Mouse (Mus musculus) C2C12 (cell line): ENCODE measurements around the gene Ccdc134. TPM values are rescaled to one million over a fixed set of nuclear protein-coding genes. Genes with fewer than 3 reads are reported as not detected.

ENCODE experiments used
- H3K27me3 ChIP-seq: one replicate; pipeline ENCODE4 v1.6.1; 2011; ENCODE audit not compliant: control insufficient read depth, insufficient read depth, insufficient read length
- H3K36me3 ChIP-seq: one replicate; pipeline ENCODE4 v1.6.1; 2011; ENCODE audit not compliant: control insufficient read depth, insufficient read depth
- H3K4me3 ChIP-seq: one replicate; pipeline ENCODE4 v1.5.1; 2011; ENCODE audit warnings: mild to moderate bottlenecking, control low read depth; ENCODE audit not compliant: poor library complexity, insufficient read depth, severe bottlenecking
- H3K79me2 ChIP-seq: one replicate; pipeline ENCODE4 v1.6.1; 2011; ENCODE audit not compliant: control insufficient read depth, insufficient read depth
- H3K79me3 ChIP-seq: one replicate; pipeline ENCODE4 v1.6.1; 2011; ENCODE audit warnings: low read depth, control low read depth
- H3ac ChIP-seq: one replicate; pipeline ENCODE3; 2011; ENCODE audit warnings: low read depth; ENCODE audit not compliant: control insufficient read depth, insufficient read length
- CEBPB ChIP-seq: IDR thresholded peaks from one replicate; pipeline ENCODE4 v1.6.1; 2011; ENCODE audit warnings: low read depth, mild to moderate bottlenecking, control low read depth, moderate library complexity
- CTCF ChIP-seq: IDR thresholded peaks from one replicate; pipeline ENCODE4 v1.5.1; 2011; ENCODE audit not compliant: control insufficient read depth, insufficient read depth, insufficient read length
- FOSL1 ChIP-seq: IDR thresholded peaks from one replicate; pipeline ENCODE4 v1.8.0; 2011; ENCODE audit warnings: mild to moderate bottlenecking, low read length; ENCODE audit not compliant: poor library complexity, insufficient read depth, severe bottlenecking
- MAX ChIP-seq: IDR thresholded peaks from one replicate; pipeline ENCODE4 v1.6.1; 2011; ENCODE audit warnings: mild to moderate bottlenecking, control low read depth
- MYOD1 ChIP-seq: IDR thresholded peaks from one replicate; pipeline ENCODE4 v1.6.1; 2011; ENCODE audit warnings: low read depth; ENCODE audit not compliant: control insufficient read depth, insufficient read length
- MYOG ChIP-seq: IDR thresholded peaks from one replicate; pipeline ENCODE4 v1.6.1; 2011; ENCODE audit not compliant: control insufficient read depth, insufficient read length; ENCODE audit errors: extremely low read depth
- USF1 ChIP-seq: IDR thresholded peaks from one replicate; pipeline ENCODE4 v1.6.1; 2011; ENCODE audit warnings: low read depth, mild to moderate bottlenecking, control low read depth, moderate library complexity
- polyA plus RNA-seq: library from polyadenylated mRNA; unstranded; fragments of >200 nt; fragmentation: generic; extraction: Trizol; gene quantifications from one replicate; pipeline ENCODE4 v1.2.1, GENCODE M21; 2012; ENCODE audit warnings: missing spikeins

The Ccdc134 gene
- polyA plus RNA-seq, 1 experiment: 20.2 TPM

- Histone ChIP-seq H3ac (peak overlapping the region; percentile 47), H3K36me3 (peaks cover 19% of the 10 kb centered on the region), H3K79me2 (peaks cover 41% of the 10 kb centered on the region), H3K4me3 (no peak overlapping the region), H3K27me3 (no peaks in the 10 kb centered on the region), H3K79me3 (peaks cover 33% of the 10 kb centered on the region)
- no peak for TF ChIP-seq MYOD1
- no peak for TF ChIP-seq FOSL1
- no peak for TF ChIP-seq MYOG
- no peak for TF ChIP-seq MAX
- TF ChIP-seq USF1: no peak
- TF ChIP-seq CEBPB: no peak
- TF ChIP-seq CTCF: no peak
Observed at GRCm38 (mm10) chr15:82145851-82146769, 18.4 kb downstream of the Ccdc134 start.

- Histone ChIP-seq H3K79me2 (peaks cover 49% of the 10 kb centered on the region), H3K36me3 (peaks cover 20% of the 10 kb centered on the region), H3K4me3 (peak within 1 kb of the TSS; percentile 97), H3ac (peak within 1 kb of the TSS; percentile 47), H3K27me3 (no peaks in the 10 kb centered on the region), H3K79me3 (peaks cover 42% of the 10 kb centered on the region)
- TF ChIP-seq CEBPB (peak; percentile 62), FOSL1 (no peak), MAX (peak; percentile 29)
Observed at GRCm38 (mm10) chr15:82146770-82147610, 19.3 kb downstream of the Ccdc134 start, which contains the start of gene Srebf2. Gene Srebf2, plus strand, starts transcription at chr15:82147181.

GRCm38 (mm10) chr15:82147611-82148111, 19.9 kb downstream of the Ccdc134 start:
- Histone ChIP-seq H3K36me3 (peaks cover 22% of the 10 kb centered on the region), H3K79me3 (peaks cover 48% of the 10 kb centered on the region), H3K79me2 (peaks cover 56% of the 10 kb centered on the region), H3ac (peak overlapping the region; percentile 47), H3K4me3 (peak overlapping the region; percentile 97), H3K27me3 (no peaks in the 10 kb centered on the region)
- no peak for TF ChIP-seq MYOG
- no peak for TF ChIP-seq CTCF
- TF ChIP-seq CEBPB: no peak
- TF ChIP-seq MAX: no peak
- TF ChIP-seq USF1: no peak
- peak; percentile 85 for TF ChIP-seq MYOD1

- Histone ChIP-seq H3K36me3 (peaks cover 25% of the 10 kb centered on the region), H3K79me2 (peaks cover 65% of the 10 kb centered on the region), H3K4me3 (peak overlapping the region; percentile 97), H3K79me3 (peaks cover 57% of the 10 kb centered on the region), H3ac (peak overlapping the region; percentile 47), H3K27me3 (no peaks in the 10 kb centered on the region)
- no peak for TF ChIP-seq FOSL1
- TF ChIP-seq MAX: no peak
- TF ChIP-seq MYOG: no peak
- no peak for TF ChIP-seq CTCF
- no peak for TF ChIP-seq MYOD1
Observed at GRCm38 (mm10) chr15:82148510-82148911, 20.8 kb downstream of the Ccdc134 start.

- Histone ChIP-seq H3K79me2 (peaks cover 80% of the 10 kb centered on the region), H3ac (no peak overlapping the region), H3K4me3 (no peak overlapping the region), H3K79me3 (peaks cover 72% of the 10 kb centered on the region), H3K27me3 (no peaks in the 10 kb centered on the region), H3K36me3 (peaks cover 28% of the 10 kb centered on the region)
- TF ChIP-seq MAX (no peak), MYOG (no peak), FOSL1 (no peak), MYOD1 (no peak), CTCF (no peak), CEBPB (no peak), USF1 (no peak)
Observed at GRCm38 (mm10) chr15:82150042-82150441, 22.3 kb downstream of the Ccdc134 start.
